Mouse (Mus musculus): ENCODE measurements around the gene Bak1. TPM values are rescaled to one million over a fixed set of nuclear protein-coding genes. Genes with fewer than 3 reads are reported as not detected.

Bak1 gene
- total and polyA plus RNA-seq, 3 experiments: 15.0 to 35.0 (median 16.9) TPM

DNA sequence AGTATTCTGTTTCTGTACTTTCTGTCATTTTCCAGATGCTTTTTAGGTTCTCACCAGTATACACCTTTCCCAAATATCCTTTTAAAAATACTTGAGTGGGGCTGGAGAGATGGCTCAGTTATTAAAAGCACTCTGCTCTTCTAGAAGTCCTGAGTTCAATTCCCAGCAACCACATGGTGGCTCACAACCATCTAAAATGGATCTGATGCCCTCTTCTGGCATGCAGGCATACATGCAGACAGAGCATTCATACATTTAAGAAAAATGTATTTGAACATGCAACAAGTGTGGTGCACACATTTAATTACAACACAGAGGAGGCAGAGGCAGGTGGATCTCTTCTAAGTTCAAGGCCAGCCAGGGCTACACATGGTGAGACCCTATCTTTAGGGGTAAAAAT lies 53.4 kb downstream of the Bak1 start:
- H3K9ac ChIP-seq (ENCODE audit: low read depth, low read length): no peak overlapping the region
- H3K27ac ChIP-seq: no peak overlapping the region
- H3K4me3 ChIP-seq: no peak overlapping the region
- 0 out of 2 replicates have a peak, but pooled peaks cover 3% of the 10 kb centered on the region for H3K79me2 ChIP-seq (replicated peaks; ENCODE audit: control insufficient read depth, insufficient read depth, low read length)
- intact Hi-C loops (cut with DNase I): no loop called here
- H3K27me3 ChIP-seq (ENCODE audit: control insufficient read depth, insufficient read depth, low read length): no peaks in the 10 kb centered on the region
- DNase-seq: no peak
- H3K36me3 ChIP-seq (ENCODE audit: control insufficient read depth, insufficient read depth, low read length): no peaks in the 10 kb centered on the region
- TF ChIP-seq EP300 (IDR thresholded peaks at IDR 0.05; ENCODE audit: insufficient read depth, low read depth, low read length): no peak
- TF ChIP-seq POLR2A (IDR thresholded peaks at IDR 0.05; ENCODE audit: insufficient read depth, low read depth, low read length): no peak
- peak; percentile 35 for TF ChIP-seq CTCF (IDR thresholded peaks at IDR 0.05)
- peaks cover 3% of the 10 kb centered on the region; the same call in 1 of the 2 replicates for H3K4me1 ChIP-seq (ENCODE audit: control insufficient read depth, insufficient read depth, low read length)

- Histone ChIP-seq H3K4me3 (no peak overlapping the region), H3K36me3 (ENCODE audit: control insufficient read depth, insufficient read depth, low read length) (no peaks in the 10 kb centered on the region), H3K4me1 (ENCODE audit: control insufficient read depth, insufficient read depth, low read length) (peaks cover 3% of the 10 kb centered on the region; the same call in 1 of the 2 replicates), H3K9ac (ENCODE audit: low read depth, low read length) (no peak overlapping the region), H3K27me3 (ENCODE audit: control insufficient read depth, insufficient read depth, low read length) (no peaks in the 10 kb centered on the region), H3K79me2 (replicated peaks; ENCODE audit: control insufficient read depth, insufficient read depth, low read length) (0 out of 2 replicates have a peak, but pooled peaks cover 3% of the 10 kb centered on the region), H3K27ac (no peak overlapping the region)
- no peak for DNase-seq
- TF ChIP-seq CTCF (IDR thresholded peaks at IDR 0.05): no peak
- TF ChIP-seq POLR2A (IDR thresholded peaks at IDR 0.05; ENCODE audit: insufficient read depth, low read depth, low read length): no peak
- TF ChIP-seq EP300 (IDR thresholded peaks at IDR 0.05; ENCODE audit: insufficient read depth, low read depth, low read length): no peak
- intact Hi-C loops (cut with DNase I): loop anchor here (5.0 kb wide), 1 partner anchor 57 kb away; the partner anchor contains the start of gene Kifc5b
- 90% methylated on average over 15 of the region's 15 CpGs for WGBS
These were observed 54.3 kb downstream of the Bak1 start for GRCm38 (mm10) chr17:26974547-26974946.

GRCm38 (mm10) chr17:26972703-26973574 lies 55.9 kb downstream of the Bak1 start, which contains the start of gene Zbtb9:
Gene Zbtb9 (plus strand): TSS chr17:26973167.
- H3K79me2 ChIP-seq (replicated peaks; ENCODE audit: control insufficient read depth, insufficient read depth, low read length): 0 out of 2 replicates have a peak, but pooled peaks cover 3% of the 10 kb centered on the region
- no peaks in the 10 kb centered on the region for H3K36me3 ChIP-seq (ENCODE audit: control insufficient read depth, insufficient read depth, low read length)
- intact Hi-C loops (cut with DNase I): loop anchor here (2.0 to 5.0 kb wide), 3 partner anchors 26 to 56 kb away; partner anchors contain the start of genes Cuta and Kifc5b
- TF ChIP-seq CTCF (IDR thresholded peaks at IDR 0.05): no peak
- peak; percentile 99 for TF ChIP-seq POLR2A (IDR thresholded peaks at IDR 0.05; ENCODE audit: insufficient read depth, low read depth, low read length)
- peak; percentile 50; the same call in 1 of the 2 replicates for TF ChIP-seq EP300 (IDR thresholded peaks at IDR 0.05; ENCODE audit: insufficient read depth, low read depth, low read length)
- WGBS: under 1% methylated on average over 75 of the region's 75 CpGs
- peak within 1 kb of the TSS; percentile 91 for H3K27ac ChIP-seq
- H3K4me1 ChIP-seq (ENCODE audit: control insufficient read depth, insufficient read depth, low read length): peaks cover 3% of the 10 kb centered on the region; the same call in 1 of the 2 replicates
- DNase-seq: peak; percentile 97 to 98
- peak within 1 kb of the TSS; percentile 81 for H3K4me3 ChIP-seq
- no peaks in the 10 kb centered on the region for H3K27me3 ChIP-seq (ENCODE audit: control insufficient read depth, insufficient read depth, low read length)
- H3K9ac ChIP-seq (ENCODE audit: low read depth, low read length): peak within 1 kb of the TSS; percentile 91

DNA sequence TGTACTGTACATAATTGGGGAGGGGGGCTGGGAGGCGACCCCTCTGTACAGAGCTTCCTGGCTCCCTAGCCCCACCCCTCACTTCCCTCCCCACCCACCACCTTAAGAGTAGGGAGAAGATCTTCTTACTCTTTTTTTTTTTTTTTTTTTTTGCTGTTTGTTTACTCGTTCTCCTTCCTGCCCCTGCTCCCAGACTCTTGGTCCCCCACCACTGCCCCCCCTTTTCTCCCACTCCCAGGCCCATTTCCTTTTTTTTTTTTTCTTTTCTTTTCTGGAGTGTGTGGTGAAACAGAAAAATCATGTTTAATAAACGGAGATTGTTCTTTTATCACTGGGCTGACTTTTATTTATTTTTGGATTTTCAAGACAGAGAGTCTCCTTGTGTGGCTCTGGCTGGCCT lies 56.7 kb downstream of the Bak1 start:
- Histone ChIP-seq H3K79me2 (replicated peaks; ENCODE audit: control insufficient read depth, insufficient read depth, low read length) (0 out of 2 replicates have a peak, but pooled peaks cover 3% of the 10 kb centered on the region), H3K9ac (ENCODE audit: low read depth, low read length) (peak overlapping the region; percentile 91), H3K27me3 (ENCODE audit: control insufficient read depth, insufficient read depth, low read length) (no peaks in the 10 kb centered on the region), H3K4me3 (peak overlapping the region; percentile 81), H3K27ac (peak overlapping the region; percentile 91; the same call in 1 of the 2 replicates), H3K36me3 (ENCODE audit: control insufficient read depth, insufficient read depth, low read length) (no peaks in the 10 kb centered on the region), H3K4me1 (ENCODE audit: control insufficient read depth, insufficient read depth, low read length) (peaks cover 3% of the 10 kb centered on the region; the same call in 1 of the 2 replicates)
- TF ChIP-seq POLR2A (IDR thresholded peaks at IDR 0.05; ENCODE audit: insufficient read depth, low read depth, low read length): no peak
- TF ChIP-seq EP300 (IDR thresholded peaks at IDR 0.05; ENCODE audit: insufficient read depth, low read depth, low read length): no peak
- TF ChIP-seq CTCF (IDR thresholded peaks at IDR 0.05): no peak
- intact Hi-C loops (cut with DNase I): loop anchor here (2.0 to 5.0 kb wide), 3 partner anchors 25 to 55 kb away; partner anchors contain the start of genes Cuta and Kifc5b
- no peak for DNase-seq
- 2% methylated on average over 3 of the region's 3 CpGs for WGBS

DNA sequence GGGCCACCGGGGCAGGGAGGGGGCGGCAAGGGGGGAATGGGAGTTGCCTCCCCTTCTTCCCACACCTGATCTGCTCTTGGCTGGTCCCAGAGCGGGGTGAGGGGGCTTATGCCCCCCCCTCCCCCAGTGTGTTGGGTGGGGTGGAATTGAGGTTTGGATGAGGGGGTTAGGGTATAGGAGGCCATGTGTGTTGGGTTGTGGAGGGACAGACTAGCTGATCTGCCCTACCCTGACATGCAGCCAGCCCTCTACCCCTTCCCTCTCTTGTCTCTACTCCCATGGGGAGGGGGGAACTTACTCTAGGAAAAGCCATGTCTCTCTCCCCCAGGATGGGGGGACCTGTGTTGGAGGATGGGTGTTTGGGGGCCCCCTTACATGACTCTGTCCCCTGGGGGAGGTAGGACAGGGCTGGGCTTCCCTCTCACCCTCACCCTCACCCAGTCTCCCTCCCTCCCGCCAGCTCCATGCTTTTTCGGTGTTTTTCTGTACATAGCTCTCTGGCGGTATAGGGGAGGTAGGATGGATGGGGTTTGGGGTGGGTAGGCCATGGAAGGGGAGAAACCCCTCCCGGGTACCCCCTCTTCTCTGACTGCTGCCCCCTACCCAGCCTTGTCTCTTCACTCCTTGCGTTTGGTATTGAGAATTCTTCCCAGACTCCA lies 57.4 kb downstream of the Bak1 start:
- H3K79me2 ChIP-seq (replicated peaks; ENCODE audit: control insufficient read depth, insufficient read depth, low read length): 0 out of 2 replicates have a peak, but pooled peaks cover 3% of the 10 kb centered on the region
- WGBS: 60% methylated on average over 8 of the region's 8 CpGs
- no peak for DNase-seq
- TF ChIP-seq CTCF (IDR thresholded peaks at IDR 0.05) (no peak), EP300 (IDR thresholded peaks at IDR 0.05; ENCODE audit: insufficient read depth, low read depth, low read length) (no peak)
- intact Hi-C loops (cut with DNase I): loop anchor here (5.0 kb wide), 1 partner anchor 54 kb away; the partner anchor contains the start of gene Kifc5b
- no peaks in the 10 kb centered on the region for H3K27me3 ChIP-seq (ENCODE audit: control insufficient read depth, insufficient read depth, low read length)
- no peaks in the 10 kb centered on the region for H3K36me3 ChIP-seq (ENCODE audit: control insufficient read depth, insufficient read depth, low read length)
- H3K4me1 ChIP-seq (ENCODE audit: control insufficient read depth, insufficient read depth, low read length): peaks cover 3% of the 10 kb centered on the region; the same call in 1 of the 2 replicates
- no peak overlapping the region for H3K9ac ChIP-seq (ENCODE audit: low read depth, low read length)
- no peak overlapping the region for H3K27ac ChIP-seq
- H3K4me3 ChIP-seq: no peak overlapping the region

All from heart, adult 2 months (tissue).